Mouse (Mus musculus) heart, embryonic 13.5 days (tissue): ENCODE measurements around the gene Mst1r. TPM values are rescaled to one million over a fixed set of nuclear protein-coding genes. Genes with fewer than 3 reads are reported as not detected.

Experiments used
- ATAC-seq: fragments of 200-750 bp; cut with Nextera tagmentation; 2 replicates; pipeline ENCODE4 v1.8.0; 2017; ENCODE audit warnings: moderate TSS enrichment; ENCODE audit not compliant: insufficient number of reproducible peaks, low FRiP score, low TSS enrichment; ENCODE audit errors: extremely low read depth
- H3K27ac ChIP-seq: fragments of 300-500 bp; sonication (generic); replicated peaks from 2 replicates; pipeline ENCODE4 v1.5.1; 2015; ENCODE audit warnings: moderate library complexity, mild to moderate bottlenecking, inconsistent platforms
- H3K27me3 ChIP-seq: fragments of 300-500 bp; sonication (generic); replicated peaks from 2 replicates; pipeline ENCODE4 v1.6.1; 2015; ENCODE audit warnings: mild to moderate bottlenecking, inconsistent platforms
- H3K36me3 ChIP-seq: fragments of 300-500 bp; sonication (generic); 2 replicates; pipeline ENCODE4 v1.6.1; 2015; ENCODE audit warnings: mild to moderate bottlenecking, inconsistent platforms
- H3K4me1 ChIP-seq: fragments of 300-500 bp; sonication (generic); 2 replicates; pipeline ENCODE4 v1.6.1; 2015; ENCODE audit warnings: inconsistent platforms
- H3K4me2 ChIP-seq: fragments of 300-500 bp; sonication (generic); 2 replicates; pipeline ENCODE4 v1.6.1; 2015; ENCODE audit warnings: inconsistent platforms, mild to moderate bottlenecking, moderate library complexity
- H3K4me3 ChIP-seq: fragments of 300-500 bp; sonication (generic); 2 replicates; pipeline ENCODE4 v1.5.1; 2015; ENCODE audit warnings: moderate library complexity, mild to moderate bottlenecking, inconsistent platforms
- H3K9ac ChIP-seq: fragments of 300-500 bp; sonication (generic); 2 replicates; pipeline ENCODE4 v1.6.1; 2015; ENCODE audit warnings: inconsistent platforms, mild to moderate bottlenecking, moderate library complexity
- H3K9me3 ChIP-seq: fragments of 300-500 bp; sonication (generic); 2 replicates; pipeline ENCODE4 v1.6.1; 2016; ENCODE audit warnings: inconsistent platforms
- WGBS: fragments of 180-500 bp; shearing (Covaris S2); methylation state at CpG from one replicate; pipeline ENCODE4 v1.1.7; 2015; ENCODE audit warnings: mixed read lengths; 5-methylcytosine and 5-hydroxymethylcytosine counted together
- polyA plus RNA-seq: library from polyadenylated mRNA; unstranded; fragments of >200 nt; fragmentation: Nextera tagmentation; extraction: Ambion mirVana; gene quantifications from 2 replicates; pipeline ENCODE4 v1.2.1, GENCODE M21; 2015

Mst1r gene
- polyA plus RNA-seq, 1 experiment from 2014 or later, result 4.1 TPM

DNA sequence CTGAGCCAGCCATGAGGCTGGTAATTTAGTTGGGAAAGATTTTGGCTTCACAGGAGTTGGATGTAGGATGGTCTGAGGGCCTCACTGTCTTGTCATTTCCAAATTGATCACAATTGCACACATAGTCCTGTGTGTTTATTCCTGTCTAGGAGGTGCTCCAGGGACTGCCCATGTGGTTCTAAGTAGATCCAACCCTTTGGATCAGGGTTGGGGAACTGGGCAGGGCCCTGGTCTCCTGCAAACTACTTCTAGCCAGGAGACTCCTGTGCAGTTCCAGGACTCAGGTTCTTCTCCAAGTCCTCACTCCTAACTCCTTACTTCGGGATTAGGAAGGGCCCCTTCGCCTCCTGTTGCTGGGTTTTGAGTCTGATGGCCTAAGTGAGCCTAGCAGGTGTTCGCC, 28.7 kb downstream of the Mst1r start, which contains the start of gene Camkv:
Gene Camkv (plus strand): TSS at position 301 of the 400 bp plus-strand sequence.
- Histone ChIP-seq H3K4me2 (peak within 1 kb of the TSS; percentile 93), H3K9ac (peak within 1 kb of the TSS; percentile 77), H3K9me3 (no peaks in the 10 kb centered on the region), H3K27ac (no peak within 1 kb of the TSS), H3K27me3 (peaks cover 78% of the 10 kb centered on the region), H3K36me3 (no peaks in the 10 kb centered on the region), H3K4me1 (peaks cover 13% of the 10 kb centered on the region), H3K4me3 (peak within 1 kb of the TSS; percentile 58)
- no peak for ATAC-seq
- 24% methylated on average over 3 of the region's 3 CpGs for WGBS

DNA sequence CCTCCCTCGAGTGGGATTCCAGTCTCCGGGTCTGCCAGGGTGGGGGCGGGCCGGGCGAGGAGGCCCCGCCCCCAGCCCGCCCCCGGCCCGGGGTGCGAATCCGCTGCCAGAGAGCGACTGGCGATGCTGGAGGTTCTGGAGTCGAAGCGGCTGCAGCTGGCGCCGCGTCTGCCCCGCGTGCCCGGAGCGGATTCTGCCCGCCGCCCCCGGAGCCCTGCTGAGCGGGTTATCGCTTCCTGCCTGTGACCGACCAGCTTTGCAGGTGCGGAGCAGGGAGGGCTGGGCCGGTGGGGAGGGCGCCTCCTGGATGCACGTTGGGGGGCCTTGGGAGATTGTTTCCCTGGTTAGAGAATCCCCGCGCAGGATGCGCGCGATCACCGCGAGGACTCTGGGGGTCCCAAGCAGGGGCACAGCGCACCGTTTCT, 29.1 kb downstream of the Mst1r start:
- no peaks in the 10 kb centered on the region for H3K36me3 ChIP-seq
- no peak for ATAC-seq
- peaks cover 81% of the 10 kb centered on the region for H3K27me3 ChIP-seq
- peak overlapping the region; percentile 93 for H3K4me2 ChIP-seq
- peak overlapping the region; percentile 77 for H3K9ac ChIP-seq
- peaks cover 13% of the 10 kb centered on the region for H3K4me1 ChIP-seq
- peak overlapping the region; percentile 58 for H3K4me3 ChIP-seq
- WGBS, result 0% methylated on average over 39 of the region's 41 CpGs
- H3K27ac ChIP-seq, result no peak overlapping the region
- H3K9me3 ChIP-seq, result no peaks in the 10 kb centered on the region

DNA sequence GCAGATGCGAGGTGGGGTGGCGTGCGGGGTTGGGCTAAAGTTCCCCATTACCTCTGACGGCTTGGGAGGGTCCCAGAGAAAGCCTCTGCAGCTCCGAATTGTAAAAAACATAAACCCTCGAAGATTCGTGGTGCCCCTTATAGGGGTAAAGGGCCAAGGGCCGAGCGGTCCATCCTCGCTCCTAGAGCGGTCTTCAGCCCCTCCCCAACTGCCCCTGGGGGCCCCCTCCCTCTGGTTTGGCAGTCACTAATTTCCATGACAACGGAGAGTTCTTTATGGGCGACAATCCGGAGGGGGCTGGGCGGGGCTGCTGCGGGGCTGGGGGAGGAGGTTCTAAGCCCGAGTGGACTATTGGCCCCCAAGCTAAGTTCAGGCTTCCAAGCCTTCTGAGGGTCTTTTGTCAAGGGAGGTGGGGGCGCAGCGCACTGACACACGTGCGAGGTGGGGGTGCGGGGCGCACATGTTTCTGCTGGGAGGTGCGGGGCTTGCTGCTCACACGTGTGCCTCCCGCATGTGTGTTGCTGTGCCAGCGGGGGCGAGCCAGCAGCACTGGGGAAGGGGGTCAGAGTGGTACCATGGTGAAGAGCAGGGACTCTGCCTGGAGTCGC, 29.6 kb downstream of the Mst1r start:
- Histone ChIP-seq H3K4me2 (peak overlapping the region; percentile 93), H3K4me3 (peak overlapping the region; percentile 58), H3K27ac (no peak overlapping the region), H3K9ac (peak overlapping the region; percentile 77), H3K4me1 (peaks cover 13% of the 10 kb centered on the region), H3K27me3 (peaks cover 83% of the 10 kb centered on the region), H3K36me3 (no peaks in the 10 kb centered on the region), H3K9me3 (no peaks in the 10 kb centered on the region)
- 2% methylated on average over 29 of the region's 29 CpGs for WGBS
- ATAC-seq, result no peak

DNA sequence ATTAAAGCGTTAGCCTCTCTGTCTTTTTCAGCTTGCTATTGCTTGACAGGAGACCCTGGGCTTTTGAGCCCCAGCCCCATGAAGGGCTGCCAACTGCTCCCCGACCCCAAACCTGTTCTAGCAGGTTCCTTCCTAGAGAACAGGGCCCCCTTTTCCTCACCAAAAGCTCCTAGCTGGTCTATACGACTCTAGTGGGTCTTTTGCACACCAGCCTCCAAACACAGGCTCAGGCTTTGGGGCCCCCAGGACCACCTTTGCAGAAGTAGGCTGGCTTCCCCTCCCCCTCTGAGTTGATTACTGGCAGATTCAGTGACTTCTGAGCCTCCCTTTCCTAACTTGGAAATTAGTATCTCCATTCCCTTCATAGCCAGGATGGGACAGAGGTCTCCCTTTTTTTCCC, 30.2 kb downstream of the Mst1r start:
- Histone ChIP-seq H3K4me3 (peak overlapping the region; percentile 58; the same call in 1 of the 2 replicates), H3K4me2 (no peak overlapping the region), H3K9ac (no peak overlapping the region), H3K4me1 (peaks cover 13% of the 10 kb centered on the region), H3K36me3 (no peaks in the 10 kb centered on the region), H3K27me3 (peaks cover 83% of the 10 kb centered on the region), H3K9me3 (no peaks in the 10 kb centered on the region), H3K27ac (no peak overlapping the region)
- ATAC-seq, result no peak
- 22% methylated on average over 3 of the region's 3 CpGs for WGBS

DNA sequence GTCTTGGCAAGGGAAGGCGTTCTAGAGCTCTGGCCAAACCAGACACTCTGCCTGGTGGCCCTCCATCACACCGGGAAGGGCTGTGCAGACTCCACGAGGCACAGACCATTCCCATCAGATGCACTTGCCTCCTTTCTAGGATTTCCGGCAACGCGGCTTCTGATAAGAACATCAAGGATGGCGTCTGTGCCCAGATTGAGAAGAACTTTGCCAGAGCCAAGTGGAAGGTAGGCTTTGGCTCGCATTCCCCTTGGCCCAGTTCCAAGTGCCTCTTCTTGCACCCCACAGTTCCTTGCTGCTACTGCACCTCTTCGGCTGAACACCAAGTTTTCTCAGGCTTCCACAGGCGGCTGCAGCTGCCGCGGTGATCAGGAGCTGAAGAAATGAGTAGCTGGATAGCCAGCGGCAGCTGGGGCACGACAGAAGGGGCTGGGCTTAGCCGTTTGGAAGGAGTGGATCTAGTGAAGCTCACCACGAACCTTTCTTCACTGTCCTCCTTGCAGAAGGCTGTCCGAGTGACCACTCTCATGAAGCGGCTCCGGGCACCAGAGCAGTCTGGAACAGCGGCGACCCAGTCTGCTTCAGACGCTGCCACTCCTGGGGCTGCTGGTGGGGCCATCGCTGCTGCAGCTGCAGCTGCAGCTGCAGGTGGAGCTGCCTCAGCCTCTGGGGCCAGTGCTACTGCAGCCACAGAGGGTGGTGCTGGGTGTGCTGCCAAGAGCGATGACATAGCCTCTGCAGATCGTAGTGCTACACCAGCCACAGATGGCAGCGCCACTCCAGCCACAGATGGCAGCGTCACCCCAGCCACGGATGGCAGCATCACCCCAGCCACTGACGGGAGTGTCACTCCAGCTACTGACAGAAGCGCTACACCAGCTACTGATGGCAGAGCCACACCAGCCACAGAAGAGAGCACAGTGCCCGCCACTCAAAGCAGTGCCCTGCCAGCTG, 40.8 kb downstream of the Mst1r start:
- Histone ChIP-seq H3K36me3 (no peaks in the 10 kb centered on the region), H3K9ac (no peak overlapping the region), H3K4me2 (no peak overlapping the region), H3K4me1 (peaks cover 18% of the 10 kb centered on the region), H3K9me3 (no peaks in the 10 kb centered on the region), H3K27me3 (no peaks in the 10 kb centered on the region), H3K4me3 (no peak overlapping the region), H3K27ac (no peak overlapping the region)
- ATAC-seq, result no peak
- 77% methylated on average over 31 of the region's 31 CpGs for WGBS

DNA sequence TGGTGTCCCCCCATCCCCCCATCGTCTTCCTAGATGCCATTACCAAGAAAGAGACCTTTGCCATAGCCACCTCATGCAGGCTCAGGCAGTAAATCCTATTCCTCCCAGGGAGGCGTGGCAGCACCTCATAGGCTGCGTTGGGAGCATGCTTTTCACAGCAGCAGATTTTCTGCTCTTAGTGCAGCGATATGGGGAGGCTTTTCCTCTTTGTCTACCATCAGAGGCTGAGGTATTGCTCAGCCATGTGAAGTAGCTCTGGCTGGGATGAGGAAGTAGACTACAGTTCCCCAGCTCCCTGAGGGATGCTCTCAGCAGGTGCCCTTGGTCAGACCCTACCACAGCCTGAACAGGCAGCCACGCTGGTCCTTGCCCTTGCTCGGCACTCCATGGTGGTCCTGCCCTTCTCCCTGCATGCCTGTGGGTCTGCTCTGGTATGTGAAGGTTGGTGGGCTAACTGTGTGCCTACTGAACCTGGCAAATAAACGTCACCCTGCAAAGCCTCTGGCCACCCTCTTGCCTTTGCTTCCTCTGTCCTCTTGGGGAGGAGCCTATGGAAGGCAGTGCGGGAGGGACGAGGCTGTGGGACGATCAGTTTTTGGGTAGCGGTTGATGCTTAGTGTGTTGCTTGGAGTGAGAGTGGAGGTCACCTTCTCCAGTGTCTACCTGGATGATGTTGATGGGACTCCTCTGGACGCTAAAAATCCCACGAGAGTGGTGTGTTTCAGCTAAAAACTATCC, 42.7 kb downstream of the Mst1r start:
- 76% methylated on average over 13 of the region's 13 CpGs for WGBS
- peaks cover 18% of the 10 kb centered on the region for H3K4me1 ChIP-seq

DNA sequence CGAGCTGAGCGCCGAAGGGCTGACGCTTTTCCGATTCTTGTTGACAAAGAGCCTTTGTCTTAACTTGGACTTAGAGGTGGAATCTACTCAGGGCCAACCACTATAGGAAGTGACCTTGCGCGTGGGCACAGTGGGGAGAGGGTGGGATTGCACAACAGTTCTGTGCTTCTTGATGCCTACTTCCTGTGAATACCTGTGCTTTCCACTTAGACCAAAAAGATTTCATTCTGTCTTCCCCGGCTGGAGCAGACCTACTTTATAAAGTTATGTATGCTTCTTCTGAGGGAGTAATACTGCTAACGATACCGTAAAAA, 43.2 kb downstream of the Mst1r start, which contains the start of gene Traip:
Gene Traip (plus strand): TSS at position 215 of the 314 bp plus-strand sequence.
- Histone ChIP-seq H3K4me3 (peak within 1 kb of the TSS; percentile 72), H3K9ac (peak within 1 kb of the TSS; percentile 85), H3K4me2 (peak within 1 kb of the TSS; percentile 90), H3K9me3 (no peaks in the 10 kb centered on the region), H3K27me3 (no peaks in the 10 kb centered on the region), H3K4me1 (peaks cover 18% of the 10 kb centered on the region), H3K27ac (peak within 1 kb of the TSS; percentile 68), H3K36me3 (no peaks in the 10 kb centered on the region)
- no peak for ATAC-seq
- 91% methylated on average over 10 of the region's 10 CpGs for WGBS

More for the DNA sequence above, 42.7 kb downstream of the Mst1r start:
- Histone ChIP-seq H3K9me3 (no peaks in the 10 kb centered on the region), H3K27me3 (no peaks in the 10 kb centered on the region), H3K36me3 (no peaks in the 10 kb centered on the region), H3K4me2 (no peak overlapping the region), H3K27ac (no peak overlapping the region), H3K9ac (0 out of 2 replicates have a peak overlapping the region, but pooled peaks have one; percentile 1), H3K4me3 (no peak overlapping the region)
- ATAC-seq, result no peak

DNA sequence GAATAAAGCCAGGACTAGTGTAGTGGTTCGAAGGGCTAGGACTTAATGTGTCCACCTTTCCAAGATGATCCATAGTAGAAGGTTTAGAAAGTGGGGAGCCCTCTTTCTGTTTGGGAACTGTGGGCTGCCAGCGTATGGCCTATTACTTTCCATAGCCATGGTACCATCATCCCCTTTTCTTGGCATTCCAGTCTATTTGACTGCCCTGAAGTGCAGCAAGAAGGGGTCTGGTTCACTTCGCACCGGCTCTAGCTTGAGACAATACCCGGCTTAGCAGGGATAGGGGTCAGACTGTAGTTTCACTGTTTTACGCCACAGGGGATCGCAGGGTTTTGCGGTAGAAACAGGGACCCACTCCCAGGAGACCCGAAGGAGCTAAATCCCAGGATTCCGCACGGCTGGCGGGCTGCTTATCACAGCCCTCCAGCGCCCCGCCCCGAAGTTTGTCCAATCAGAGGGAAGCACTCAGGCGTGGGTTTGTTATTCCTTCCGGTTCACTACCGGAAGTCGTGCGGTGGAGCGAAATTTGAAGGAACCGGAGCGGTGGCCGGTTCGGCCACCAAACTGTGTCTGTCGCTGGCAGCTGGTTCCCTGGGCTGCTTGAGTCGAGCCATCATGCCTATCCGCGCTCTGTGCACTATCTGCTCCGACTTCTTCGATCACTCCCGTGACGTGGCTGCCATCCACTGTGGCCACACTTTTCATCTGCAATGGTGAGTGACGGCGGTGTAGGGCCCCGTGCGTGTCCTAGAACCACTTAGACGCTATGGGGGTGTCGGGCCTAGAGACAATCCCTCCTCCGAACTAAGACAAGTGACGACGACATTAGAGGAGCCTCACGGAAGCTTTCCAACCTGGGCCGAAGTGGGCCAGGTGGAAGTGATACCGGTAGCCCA, 44.0 kb downstream of the Mst1r start:
- Histone ChIP-seq H3K9ac (peak overlapping the region; percentile 85), H3K4me3 (peak overlapping the region; percentile 72), H3K36me3 (0 out of 2 replicates have a peak, but pooled peaks cover 3% of the 10 kb centered on the region), H3K27me3 (no peaks in the 10 kb centered on the region), H3K4me2 (peak overlapping the region; percentile 90), H3K9me3 (no peaks in the 10 kb centered on the region), H3K4me1 (peaks cover 23% of the 10 kb centered on the region), H3K27ac (peak overlapping the region; percentile 68)
- WGBS, result 19% methylated on average over 45 of the region's 45 CpGs
- peak; percentile 55; the same call in 1 of the 2 replicates for ATAC-seq

DNA sequence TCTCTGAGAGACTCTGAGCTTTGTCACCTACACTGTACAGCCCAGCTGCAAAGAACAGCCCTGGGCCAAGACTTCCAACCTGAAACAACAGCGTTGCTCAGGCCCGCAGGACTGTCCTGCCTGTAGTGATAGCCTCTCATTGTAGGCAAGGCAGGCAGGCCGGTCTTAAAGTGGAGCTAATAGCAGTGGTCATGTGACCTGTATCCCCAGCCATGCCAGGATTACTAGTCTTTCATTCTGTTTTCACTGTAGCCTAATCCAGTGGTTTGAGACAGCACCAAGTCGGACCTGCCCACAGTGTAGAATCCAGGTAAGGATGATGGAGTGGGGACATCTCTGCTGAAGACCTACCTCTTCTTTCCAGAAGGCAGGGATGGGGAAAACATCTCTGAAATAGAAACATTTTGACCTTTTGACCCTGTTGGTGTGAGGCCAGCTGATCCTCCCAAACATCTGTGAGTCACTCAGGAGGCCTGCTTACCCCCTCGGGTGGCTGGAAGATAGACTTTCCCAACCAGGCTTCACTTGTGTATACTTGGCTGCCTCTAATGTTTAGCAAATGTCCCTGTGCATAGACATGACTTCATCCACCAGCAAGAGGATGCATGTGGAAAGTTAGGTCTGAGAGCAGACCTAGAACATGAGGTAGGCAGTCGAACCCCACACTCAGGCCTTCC, 49.1 kb downstream of the Mst1r start:
- no peaks in the 10 kb centered on the region for H3K9me3 ChIP-seq
- H3K4me3 ChIP-seq, result no peak overlapping the region
- ATAC-seq, result no peak
- H3K4me2 ChIP-seq, result no peak overlapping the region
- no peak overlapping the region for H3K9ac ChIP-seq
- H3K4me1 ChIP-seq, result peaks cover 20% of the 10 kb centered on the region
- no peak overlapping the region for H3K27ac ChIP-seq
- H3K27me3 ChIP-seq, result no peaks in the 10 kb centered on the region
- H3K36me3 ChIP-seq, result peaks cover 43% of the 10 kb centered on the region
- WGBS, result 62% methylated on average over 6 of the region's 6 CpGs

DNA sequence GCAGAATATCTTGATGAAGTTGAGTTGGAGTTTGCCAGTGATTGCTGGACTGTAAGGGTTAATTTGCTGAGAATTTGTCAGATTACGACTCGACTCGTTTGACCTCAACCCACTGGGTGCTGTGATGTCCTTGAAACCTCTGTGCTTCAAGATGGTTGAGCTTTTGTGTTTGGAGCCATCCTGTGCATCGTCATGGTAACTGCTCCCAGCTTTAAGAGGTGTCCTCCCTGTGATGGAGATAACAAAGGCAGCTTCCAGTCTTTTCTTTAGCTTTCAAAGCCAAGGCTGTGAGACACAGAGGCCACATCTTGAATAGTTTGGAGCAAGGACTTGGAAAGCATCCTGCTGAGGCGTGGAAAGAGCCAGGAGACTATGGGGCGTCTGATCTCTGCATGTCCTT, 50.5 kb downstream of the Mst1r start:
- no peak overlapping the region for H3K27ac ChIP-seq
- H3K36me3 ChIP-seq, result peaks cover 56% of the 10 kb centered on the region
- no peak overlapping the region for H3K9ac ChIP-seq
- H3K4me3 ChIP-seq, result no peak overlapping the region
- H3K9me3 ChIP-seq, result no peaks in the 10 kb centered on the region
- H3K27me3 ChIP-seq, result no peaks in the 10 kb centered on the region
- no peak for ATAC-seq
- H3K4me2 ChIP-seq, result no peak overlapping the region
- H3K4me1 ChIP-seq, result peaks cover 17% of the 10 kb centered on the region
- WGBS, result 63% methylated on average over 6 of the region's 6 CpGs
